Mouse (Mus musculus) retina, embryonic 14.5 days (tissue): ENCODE data around the gene Rufy3.
"Not testable (repeated sequence)": the region's sequence is repeated elsewhere in the genome, so short reads cannot be mapped to it uniquely, and the experiment has no call there.

Source experiments
- DNase-seq: peaks from one replicate; pipeline ENCODE4 v3.0.0-alpha.2; 2015; ENCODE audit warnings: low spot score

Rufy3 gene

GRCm38 (mm10) chr5:88564501-88565147 lies at the start of gene Rufy3:
Gene Rufy3, plus strand, starts transcription at chr5:88565040.
- peak; percentile 83 for DNase-seq

- DNase-seq, result peak; percentile 79
These were observed 45.6 kb upstream of the Rufy3 start for GRCm38 (mm10) chr5:88519232-88519631.

GRCm38 (mm10) chr5:88527657-88528056 lies 37.2 kb upstream of the Rufy3 start, which contains the start of gene Jchain:
Gene Jchain, minus strand, starts transcription at chr5:88527891.
- DNase-seq, result no peak

- DNase-seq, result no peak
These were observed 33.9 kb upstream of the Rufy3 start for GRCm38 (mm10) chr5:88530908-88531307.

- no peak for DNase-seq
These were observed 30.1 kb upstream of the Rufy3 start for GRCm38 (mm10) chr5:88534697-88535096.

GRCm38 (mm10) chr5:88540845-88541244 lies 24.0 kb upstream of the Rufy3 start:
- no peak for DNase-seq

GRCm38 (mm10) chr5:88542651-88543282 lies 22.1 kb upstream of the Rufy3 start:
- peak; percentile 69 for DNase-seq

- not testable (repeated sequence) for DNase-seq
These were observed 20.4 kb upstream of the Rufy3 start for GRCm38 (mm10) chr5:88544411-88544810.

GRCm38 (mm10) chr5:88545536-88545935 lies 19.3 kb upstream of the Rufy3 start:
- DNase-seq, result no peak

- DNase-seq, result no peak
These were observed 11.4 kb upstream of the Rufy3 start for GRCm38 (mm10) chr5:88553271-88554085.

GRCm38 (mm10) chr5:88554086-88554886 lies 10.6 kb upstream of the Rufy3 start, which contains the start of gene Utp3:
Gene Utp3, plus strand, starts transcription at chr5:88554462.
- peak; percentile 100 for DNase-seq

GRCm38 (mm10) chr5:88558991-88559390 lies 5.8 kb upstream of the Rufy3 start:
- no peak for DNase-seq

- no peak for DNase-seq
These were observed 3.6 kb upstream of the Rufy3 start for GRCm38 (mm10) chr5:88561080-88561814.

- DNase-seq, result no peak
These were observed 1.7 kb upstream of the Rufy3 start for GRCm38 (mm10) chr5:88562863-88563780.

GRCm38 (mm10) chr5:88565148-88566033 lies 551 bp downstream of the Rufy3 start:
- DNase-seq, result peak; percentile 67

GRCm38 (mm10) chr5:88566034-88566841 lies 1.4 kb downstream of the Rufy3 start:
- peak; percentile 38 for DNase-seq

GRCm38 (mm10) chr5:88569541-88569940 lies 4.7 kb downstream of the Rufy3 start:
- DNase-seq, result no peak

GRCm38 (mm10) chr5:88574829-88575228 lies 10.0 kb downstream of the Rufy3 start:
- no peak for DNase-seq
